Mouse (Mus musculus): Measurements from ENCODE around the gene Prune1. TPM values are rescaled to one million over a fixed set of nuclear protein-coding genes. Genes with fewer than 3 reads are reported as not detected.

Gene Prune1
- total and polyA plus RNA-seq, 3 experiments = 28.5 to 51.8 TPM; not detected in 1

DNA sequence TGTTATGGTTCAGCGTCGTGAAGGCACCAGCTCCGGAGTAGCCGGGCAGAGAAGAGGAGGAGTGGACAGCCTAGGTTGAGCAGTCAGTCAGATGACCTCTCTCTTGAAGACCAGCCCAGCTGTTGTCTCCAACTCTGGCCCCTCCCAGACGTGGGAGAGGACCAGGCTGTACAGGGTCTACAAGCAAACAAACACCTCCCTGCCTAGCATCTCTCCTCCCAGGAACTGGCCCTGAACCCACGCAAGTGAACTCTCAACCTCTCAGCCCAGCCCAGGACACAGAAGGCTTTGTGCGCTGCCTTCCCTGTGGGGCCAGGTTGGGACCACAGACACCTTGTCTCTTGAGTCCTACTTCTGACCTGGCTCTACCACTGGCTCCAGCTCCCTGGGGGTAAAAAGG, 25.2 kb upstream of the Prune1 start, which contains the start of gene Anxa9:
TSS of gene Anxa9 (minus strand) at position 77 of the 400 bp plus-strand sequence.
- H3K4me1 ChIP-seq (ENCODE audit: control insufficient read depth in 1 of 2, insufficient read depth in 2 of 2, low read length in 2 of 2) = peaks cover 9 to 21% of the 10 kb centered on the region in 2 experiments

DNA sequence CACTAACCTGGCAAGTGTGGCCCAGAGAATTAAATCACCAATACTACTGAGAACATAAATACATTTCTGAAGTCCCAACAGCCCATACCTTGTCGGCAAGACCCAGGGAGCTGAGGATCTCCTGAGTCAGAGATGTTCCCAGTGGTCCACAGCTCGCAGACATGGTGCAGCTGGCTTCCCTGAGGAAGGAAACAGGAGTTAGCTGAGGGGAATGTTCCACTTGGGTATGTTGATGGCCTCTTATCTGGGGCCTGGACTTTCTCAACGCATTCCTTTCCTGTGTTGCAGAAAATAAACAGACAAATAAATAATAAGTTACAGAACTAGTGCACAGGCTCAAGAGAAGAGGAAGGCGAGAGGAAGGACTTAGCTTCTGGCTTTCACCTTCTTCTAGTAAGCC, 24.4 kb upstream of the Prune1 start:
- Histone ChIP-seq H3K4me3 (ENCODE audit: control insufficient read depth in 1 of 2, insufficient read depth in 1 of 2, low read depth in 2 of 2, low read length in 2 of 2) (no peak overlapping the region), H3K79me2 (ENCODE audit: control insufficient read depth, insufficient read depth, low read length, poor library complexity) (no peaks in the 10 kb centered on the region), H3K9ac (ENCODE audit: control insufficient read depth, low read depth, low read length, poor library complexity, severe bottlenecking) (no peak overlapping the region), H3K4me1 (ENCODE audit: control insufficient read depth in 1 of 2, insufficient read depth in 2 of 2, low read length in 2 of 2) (peaks cover 5 to 13% of the 10 kb centered on the region in 2 experiments), H3K9me3 (replicated peaks; ENCODE audit: insufficient read depth, low read length) (no peaks in the 10 kb centered on the region), H3K36me3 (ENCODE audit: control insufficient read depth in 1 of 2, insufficient read depth in 2 of 2, low read length in 2 of 2) (peaks cover 0 to 12% of the 10 kb centered on the region in 2 experiments; a peak in 2 of 4 replicates), H3K27me3 (ENCODE audit: control insufficient read depth in 1 of 2, insufficient read depth in 2 of 2, low read length in 2 of 2) (no peaks in the 10 kb centered on the region), H3K27ac (ENCODE audit: control insufficient read depth, low read depth, low read length) (no peak overlapping the region)
- no peak for DNase-seq (ENCODE audit: low read depth, low spot score)
- TF ChIP-seq MAFK (IDR thresholded peaks at IDR 0.05; ENCODE audit: borderline replicate concordance, low read depth, low read length) = no peak
- no peak for TF ChIP-seq MXI1 (IDR thresholded peaks at IDR 0.05; ENCODE audit: low read depth, low read length)
- TF ChIP-seq ZNF384 (IDR thresholded peaks at IDR 0.05; ENCODE audit: low read depth, low read length) = no peak
- no peak for TF ChIP-seq UBTF (IDR thresholded peaks at IDR 0.05; ENCODE audit: borderline replicate concordance, insufficient read depth, low read depth, low read length)
- no peak for TF ChIP-seq NRF1 (IDR thresholded peaks at IDR 0.05; ENCODE audit: insufficient read depth, low read depth, low read length, poor library complexity, severe bottlenecking)
- TF ChIP-seq HCFC1 (IDR thresholded peaks at IDR 0.05; ENCODE audit: low read depth, low read length) = no peak
- no peak for TF ChIP-seq SIN3A (IDR thresholded peaks at IDR 0.05; ENCODE audit: low read length)
- TF ChIP-seq RCOR1 (IDR thresholded peaks at IDR 0.05; ENCODE audit: low read depth, low read length) = no peak
- no peak for TF ChIP-seq POLR2AphosphoS5 (IDR thresholded peaks at IDR 0.05; ENCODE audit: borderline replicate concordance, low read depth, low read length)
- no peak for TF ChIP-seq USF2 (IDR thresholded peaks at IDR 0.05; ENCODE audit: borderline replicate concordance in 1 of 2, insufficient read depth in 1 of 2, low read depth in 1 of 2, low read length in 2 of 2)
- no peak for TF ChIP-seq ELF1 (IDR thresholded peaks at IDR 0.05; ENCODE audit: low read depth, low read length)
- TF ChIP-seq USF1 (IDR thresholded peaks at IDR 0.05; ENCODE audit: low read depth, low read length) = no peak
- TF ChIP-seq TCF12 (IDR thresholded peaks at IDR 0.05; ENCODE audit: low read depth, low read length) = no peak
- no peak for TF ChIP-seq MEF2A (IDR thresholded peaks at IDR 0.05; ENCODE audit: extremely low read depth, insufficient replicate concordance, low read depth, low read length, poor library complexity, severe bottlenecking)
- no peak for TF ChIP-seq E2F4 (IDR thresholded peaks at IDR 0.05; ENCODE audit: borderline replicate concordance, low read depth, low read length)

More for the DNA sequence above, 25.2 kb upstream of the Prune1 start, which contains the start of gene Anxa9:
- Histone ChIP-seq H3K9me3 (replicated peaks; ENCODE audit: insufficient read depth, low read length) (no peaks in the 10 kb centered on the region), H3K4me3 (ENCODE audit: control insufficient read depth in 1 of 2, insufficient read depth in 1 of 2, low read depth in 2 of 2, low read length in 2 of 2) (no peak within 1 kb of the TSS), H3K27ac (ENCODE audit: control insufficient read depth, low read depth, low read length) (no peak within 1 kb of the TSS), H3K9ac (ENCODE audit: control insufficient read depth, low read depth, low read length, poor library complexity, severe bottlenecking) (no peak within 1 kb of the TSS), H3K36me3 (ENCODE audit: control insufficient read depth in 1 of 2, insufficient read depth in 2 of 2, low read length in 2 of 2) (peaks cover 0 to 20% of the 10 kb centered on the region in 2 experiments; a peak in 2 of 4 replicates), H3K79me2 (ENCODE audit: control insufficient read depth, insufficient read depth, low read length, poor library complexity) (no peaks in the 10 kb centered on the region), H3K27me3 (ENCODE audit: control insufficient read depth in 1 of 2, insufficient read depth in 2 of 2, low read length in 2 of 2) (no peaks in the 10 kb centered on the region)
- no peak for DNase-seq (ENCODE audit: low read depth, low spot score)
- TF ChIP-seq ZNF384 (IDR thresholded peaks at IDR 0.05; ENCODE audit: low read depth, low read length) (no peak), RCOR1 (IDR thresholded peaks at IDR 0.05; ENCODE audit: low read depth, low read length) (no peak), UBTF (IDR thresholded peaks at IDR 0.05; ENCODE audit: borderline replicate concordance, insufficient read depth, low read depth, low read length) (no peak), USF2 (IDR thresholded peaks at IDR 0.05; ENCODE audit: borderline replicate concordance in 1 of 2, insufficient read depth in 1 of 2, low read depth in 1 of 2, low read length in 2 of 2) (no peak), EP300 (IDR thresholded peaks at IDR 0.05; ENCODE audit: low read depth in 1 of 2, low read length in 2 of 2) (no peak)
